Mouse (Mus musculus) embryonic facial prominence, embryonic 14.5 days (tissue): ENCODE measurements around the gene Traf3ip1. TPM values are rescaled to one million over a fixed set of nuclear protein-coding genes. Genes with fewer than 3 reads are reported as not detected.

Experiments
- ATAC-seq: fragments of 200-750 bp; cut with Nextera tagmentation; 2 replicates; pipeline ENCODE4 v1.8.0; 2017; ENCODE audit warnings: low read depth, moderate number of reproducible peaks, moderate TSS enrichment
- DNase-seq: peaks from one replicate; pipeline ENCODE4 v3.0.0-alpha.2; 2015; ENCODE audit warnings: low spot score
- H3K27ac ChIP-seq: fragments of 300-500 bp; sonication (generic); replicated peaks from 2 replicates; pipeline ENCODE4 v1.5.1; 2014; ENCODE audit warnings: low read depth, mild to moderate bottlenecking, low read length, moderate library complexity
- H3K27me3 ChIP-seq: fragments of 300-500 bp; sonication (generic); replicated peaks from 2 replicates; pipeline ENCODE4 v1.6.1; 2014; ENCODE audit warnings: low read length; ENCODE audit not compliant: control insufficient read depth, insufficient read depth
- H3K36me3 ChIP-seq: fragments of 300-500 bp; sonication (generic); 2 replicates; pipeline ENCODE4 v1.6.1; 2014; ENCODE audit warnings: low read length, mixed read lengths; ENCODE audit not compliant: control insufficient read depth, insufficient read depth
- H3K4me1 ChIP-seq: fragments of 300-500 bp; sonication (generic); 2 replicates; pipeline ENCODE4 v1.6.1; 2014; ENCODE audit warnings: antibody characterized with exemption, low read length; ENCODE audit not compliant: control insufficient read depth, insufficient read depth
- H3K4me2 ChIP-seq: fragments of 300-500 bp; sonication (generic); 2 replicates; pipeline ENCODE4 v1.6.1; 2014; ENCODE audit warnings: low read depth, mild to moderate bottlenecking, low read length, moderate library complexity, mixed read lengths
- H3K4me3 ChIP-seq: fragments of 300-500 bp; sonication (generic); 2 replicates; pipeline ENCODE4 v1.5.1; 2014; ENCODE audit warnings: low read depth, mild to moderate bottlenecking, low read length
- H3K9ac ChIP-seq: fragments of 300-500 bp; sonication (generic); 2 replicates; pipeline ENCODE4 v1.6.1; 2014; ENCODE audit warnings: low read depth, mild to moderate bottlenecking, low read length, moderate library complexity, mixed read lengths
- H3K9me3 ChIP-seq: fragments of 300-500 bp; sonication (generic); 2 replicates; pipeline ENCODE4 v1.6.1; 2016; ENCODE audit warnings: low read length; ENCODE audit not compliant: control insufficient read depth
- WGBS: fragments of 180-500 bp; shearing (Covaris S2); extraction: QIAGEN DNeasy Blood & Tissue Kit; methylation state at CpG from one replicate; pipeline ENCODE4 v1.1.7; 2014; 5-methylcytosine and 5-hydroxymethylcytosine counted together
- polyA plus RNA-seq: library from polyadenylated mRNA; unstranded; fragments of >200 nt; fragmentation: Nextera tagmentation; extraction: Ambion mirVana; gene quantifications from 2 replicates; pipeline ENCODE4 v1.2.1, GENCODE M21; 2014

Gene Traf3ip1
- polyA plus RNA-seq, 1 experiment from 2014 or later: 6.8 TPM

DNA sequence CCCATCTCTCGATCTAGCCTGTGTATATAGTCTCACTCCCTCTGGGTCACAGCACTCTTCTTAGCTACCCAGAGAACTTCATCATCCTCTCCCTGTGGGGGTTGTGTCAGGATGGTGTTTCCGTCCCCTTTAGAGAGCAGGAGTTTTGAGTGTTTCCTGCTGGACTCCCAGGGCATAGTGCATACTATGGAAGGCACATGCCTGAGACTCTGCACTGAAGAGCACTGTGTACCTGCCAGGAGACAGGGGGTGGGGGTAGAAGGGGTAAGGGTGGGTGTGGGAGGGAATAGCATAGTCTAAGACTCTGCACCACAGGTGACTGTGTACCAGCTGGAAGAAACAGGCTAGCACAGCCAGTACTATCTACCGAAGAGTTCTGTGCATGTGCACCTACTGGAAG is 40.1 kb upstream of the Traf3ip1 start:
- 80% methylated on average over 3 of the region's 3 CpGs for WGBS
- no peak overlapping the region for H3K4me2 ChIP-seq
- no peaks in the 10 kb centered on the region for H3K27me3 ChIP-seq
- H3K9ac ChIP-seq: no peak overlapping the region
- ATAC-seq (no peak), DNase-seq (no peak)
- H3K36me3 ChIP-seq: no peaks in the 10 kb centered on the region
- H3K4me3 ChIP-seq: no peak overlapping the region
- no peaks in the 10 kb centered on the region for H3K9me3 ChIP-seq
- H3K27ac ChIP-seq: no peak overlapping the region
- H3K4me1 ChIP-seq: peaks cover 32% of the 10 kb centered on the region

DNA sequence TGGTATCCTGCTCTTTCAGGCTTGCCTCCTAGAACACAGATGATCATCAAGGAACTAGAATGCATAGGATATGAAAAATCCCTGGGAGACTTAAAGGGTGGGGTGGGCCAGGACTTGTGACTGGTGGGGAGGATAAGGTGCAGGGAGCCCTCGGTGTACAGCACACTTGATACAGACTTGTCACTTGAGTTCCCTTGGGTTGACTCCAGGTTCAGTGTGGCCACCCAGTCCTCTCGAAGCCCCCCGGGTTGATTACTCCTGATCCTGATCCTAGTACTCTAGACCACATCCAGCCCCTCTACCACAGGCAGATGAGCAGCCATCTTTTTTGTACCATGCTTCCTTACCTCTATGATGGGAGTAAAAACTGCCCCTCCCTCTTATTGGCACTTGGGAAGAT is 39.5 kb upstream of the Traf3ip1 start:
- Histone ChIP-seq H3K9ac (no peak overlapping the region), H3K27me3 (no peaks in the 10 kb centered on the region), H3K4me1 (peaks cover 32% of the 10 kb centered on the region), H3K4me2 (no peak overlapping the region), H3K9me3 (no peaks in the 10 kb centered on the region), H3K4me3 (no peak overlapping the region), H3K36me3 (no peaks in the 10 kb centered on the region), H3K27ac (no peak overlapping the region)
- DNase-seq (no peak), ATAC-seq (no peak)
- WGBS: 94% methylated on average over 3 of the region's 3 CpGs

DNA sequence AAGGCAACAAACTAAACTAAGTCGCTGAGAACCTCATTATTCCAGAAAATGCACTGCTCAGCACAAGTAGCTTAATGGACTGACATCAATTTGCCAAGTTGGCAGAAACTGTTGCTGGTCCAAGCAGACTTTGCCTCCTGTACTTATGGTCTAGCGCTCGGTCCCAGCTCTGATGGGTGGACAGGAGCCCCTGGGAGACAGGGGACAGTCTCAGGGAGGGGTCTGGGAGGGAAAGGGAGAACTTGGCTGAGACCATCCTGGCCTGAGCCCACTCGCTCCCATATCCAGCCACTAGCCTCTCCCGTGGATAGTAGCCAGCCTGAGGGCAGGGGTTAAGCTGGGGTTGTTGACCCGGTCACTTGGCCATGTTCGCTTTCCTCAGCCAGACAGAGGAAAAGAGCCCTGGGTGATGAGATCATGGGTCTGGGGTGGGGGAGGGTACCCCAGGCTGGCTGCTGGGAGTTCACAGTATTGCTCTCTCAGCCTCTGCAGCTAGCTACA is 38.7 kb upstream of the Traf3ip1 start:
- no peaks in the 10 kb centered on the region for H3K36me3 ChIP-seq
- no peaks in the 10 kb centered on the region for H3K9me3 ChIP-seq
- H3K4me1 ChIP-seq: peaks cover 32% of the 10 kb centered on the region
- ATAC-seq (no peak), DNase-seq (no peak)
- no peak overlapping the region for H3K4me3 ChIP-seq
- peak overlapping the region; percentile 65 for H3K27ac ChIP-seq
- H3K9ac ChIP-seq: peak overlapping the region; percentile 34; the same call in 1 of the 2 replicates
- no peaks in the 10 kb centered on the region for H3K27me3 ChIP-seq
- WGBS: 37% methylated on average over 7 of the region's 7 CpGs
- H3K4me2 ChIP-seq: 0 out of 2 replicates have a peak overlapping the region, but pooled peaks have one; percentile 21

DNA sequence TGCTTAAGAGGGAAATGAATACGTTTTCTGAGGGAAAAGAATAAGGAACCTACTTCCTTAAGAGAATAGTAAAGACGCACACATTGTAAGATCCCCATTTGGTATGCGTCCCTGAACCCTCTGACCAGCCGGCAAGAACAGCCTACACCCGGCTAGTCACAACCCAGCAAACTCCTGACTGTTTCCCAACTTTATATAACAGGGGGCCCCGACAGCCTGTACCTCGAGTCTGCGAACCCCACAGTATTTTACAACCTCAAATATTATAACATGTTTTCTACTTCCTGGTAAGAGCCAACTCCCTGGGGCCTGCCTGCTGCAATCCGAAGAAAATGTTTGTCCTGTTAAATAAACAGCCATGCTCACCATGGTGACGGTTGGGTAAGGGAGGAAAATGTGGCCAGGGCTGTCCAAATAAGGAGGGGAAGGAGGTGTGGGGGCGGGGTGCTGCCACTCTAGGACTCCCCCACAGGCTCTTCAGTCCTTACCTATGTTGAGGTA is 38.1 kb upstream of the Traf3ip1 start:
- 38% methylated on average over 11 of the region's 11 CpGs for WGBS
- H3K4me2 ChIP-seq: peak overlapping the region; percentile 21; the same call in 1 of the 2 replicates
- peak overlapping the region; percentile 34; the same call in 1 of the 2 replicates for H3K9ac ChIP-seq
- ATAC-seq: no peak
- no peaks in the 10 kb centered on the region for H3K27me3 ChIP-seq
- H3K36me3 ChIP-seq: no peaks in the 10 kb centered on the region
- no peak overlapping the region for H3K4me3 ChIP-seq
- DNase-seq: peak; percentile 77
- H3K9me3 ChIP-seq: no peaks in the 10 kb centered on the region
- peak overlapping the region; percentile 65 for H3K27ac ChIP-seq
- peaks cover 32% of the 10 kb centered on the region for H3K4me1 ChIP-seq

DNA sequence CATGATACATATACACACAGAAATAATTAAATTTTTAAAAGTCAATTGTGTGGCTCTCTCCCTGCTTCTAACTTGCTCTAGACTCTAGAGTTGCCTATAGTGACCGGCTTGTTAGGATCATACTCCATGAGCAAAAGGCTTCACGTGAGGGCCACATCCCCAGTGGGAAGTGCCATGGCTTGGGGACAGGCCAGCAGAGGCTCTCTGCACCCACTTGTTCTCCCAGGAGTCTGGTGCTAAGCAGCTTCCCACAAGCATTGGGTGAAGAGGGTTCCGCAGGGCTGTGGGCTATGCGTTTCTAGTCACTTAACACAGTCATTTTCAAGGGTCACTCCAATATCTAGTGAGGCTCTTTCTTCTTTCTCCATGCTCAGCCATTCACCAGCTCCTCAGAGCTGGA is 37.3 kb upstream of the Traf3ip1 start:
- Histone ChIP-seq H3K36me3 (no peaks in the 10 kb centered on the region), H3K9me3 (no peaks in the 10 kb centered on the region), H3K27ac (no peak overlapping the region), H3K4me1 (peaks cover 32% of the 10 kb centered on the region), H3K4me2 (peak overlapping the region; percentile 89; the same call in 1 of the 2 replicates), H3K9ac (0 out of 2 replicates have a peak overlapping the region, but pooled peaks have one; percentile 3), H3K27me3 (no peaks in the 10 kb centered on the region), H3K4me3 (no peak overlapping the region)
- ATAC-seq: no peak
- WGBS: 89% methylated on average over 4 of the region's 4 CpGs
- no peak for DNase-seq

DNA sequence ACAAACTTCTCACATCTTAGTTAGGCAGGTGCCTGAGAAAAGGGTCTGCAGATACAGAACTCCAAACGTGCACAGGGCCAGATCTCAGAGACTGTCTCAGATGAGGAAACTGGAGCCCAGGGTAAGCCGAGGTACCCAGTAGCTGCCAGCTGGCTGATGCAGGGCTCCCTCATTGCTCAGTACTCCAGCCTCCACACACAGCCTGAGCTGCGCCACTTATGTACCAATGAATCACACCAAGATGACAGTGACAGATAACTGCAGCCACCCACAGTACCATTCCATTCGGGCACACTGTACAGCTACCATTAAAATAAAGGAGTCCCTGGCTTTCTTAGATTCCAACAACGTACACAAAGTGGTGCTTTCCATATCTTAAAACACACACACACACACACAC is 36.7 kb upstream of the Traf3ip1 start:
- Histone ChIP-seq H3K36me3 (no peaks in the 10 kb centered on the region), H3K27ac (no peak overlapping the region; the same call in 1 of the 2 replicates), H3K27me3 (no peaks in the 10 kb centered on the region), H3K4me1 (peaks cover 32% of the 10 kb centered on the region), H3K9me3 (no peaks in the 10 kb centered on the region), H3K9ac (0 out of 2 replicates have a peak overlapping the region, but pooled peaks have one; percentile 76), H3K4me2 (peak overlapping the region; percentile 89), H3K4me3 (peak overlapping the region; percentile 78; the same call in 1 of the 2 replicates)
- WGBS: 62% methylated on average over 5 of the region's 5 CpGs
- DNase-seq (no peak), ATAC-seq (no peak)

DNA sequence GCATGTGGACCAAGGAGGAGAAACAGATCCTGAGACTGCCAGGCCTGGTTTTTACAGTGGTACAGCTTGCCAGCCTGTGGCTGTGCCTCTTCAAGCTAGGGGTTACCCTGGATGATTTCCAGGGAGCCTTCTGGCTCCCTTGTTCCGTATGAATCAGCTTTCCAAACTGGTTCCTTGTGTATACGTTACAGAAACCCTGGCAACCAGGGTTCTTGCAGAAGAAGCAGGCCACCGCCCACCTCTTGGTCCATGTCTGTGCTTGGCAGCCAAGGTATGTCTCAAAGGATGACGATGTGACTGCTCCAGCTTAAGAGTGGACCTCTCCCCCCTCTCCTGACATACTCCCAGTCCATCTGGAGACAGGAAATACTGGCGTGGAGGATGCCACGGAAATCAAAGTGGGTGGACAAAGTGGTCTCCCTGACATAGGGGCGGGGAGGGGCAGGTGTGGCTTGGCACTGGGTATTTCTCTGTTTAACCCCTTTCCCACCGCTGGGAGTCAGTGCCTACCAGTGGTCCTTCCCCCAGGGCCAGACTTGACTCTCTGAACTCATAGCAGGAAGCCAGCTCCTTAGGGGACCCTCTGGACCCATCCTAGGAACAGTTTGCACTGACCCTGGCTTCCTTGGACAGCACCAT is 36.1 kb upstream of the Traf3ip1 start:
- Histone ChIP-seq H3K27ac (peak overlapping the region; percentile 63), H3K4me2 (peak overlapping the region; percentile 89), H3K36me3 (no peaks in the 10 kb centered on the region), H3K4me1 (peaks cover 32% of the 10 kb centered on the region), H3K9ac (peak overlapping the region; percentile 76), H3K9me3 (no peaks in the 10 kb centered on the region), H3K4me3 (peak overlapping the region; percentile 78), H3K27me3 (no peaks in the 10 kb centered on the region)
- DNase-seq: peak; percentile 91
- 11% methylated on average over 8 of the region's 8 CpGs for WGBS
- peak; percentile 1; the same call in 1 of the 2 replicates for ATAC-seq

DNA sequence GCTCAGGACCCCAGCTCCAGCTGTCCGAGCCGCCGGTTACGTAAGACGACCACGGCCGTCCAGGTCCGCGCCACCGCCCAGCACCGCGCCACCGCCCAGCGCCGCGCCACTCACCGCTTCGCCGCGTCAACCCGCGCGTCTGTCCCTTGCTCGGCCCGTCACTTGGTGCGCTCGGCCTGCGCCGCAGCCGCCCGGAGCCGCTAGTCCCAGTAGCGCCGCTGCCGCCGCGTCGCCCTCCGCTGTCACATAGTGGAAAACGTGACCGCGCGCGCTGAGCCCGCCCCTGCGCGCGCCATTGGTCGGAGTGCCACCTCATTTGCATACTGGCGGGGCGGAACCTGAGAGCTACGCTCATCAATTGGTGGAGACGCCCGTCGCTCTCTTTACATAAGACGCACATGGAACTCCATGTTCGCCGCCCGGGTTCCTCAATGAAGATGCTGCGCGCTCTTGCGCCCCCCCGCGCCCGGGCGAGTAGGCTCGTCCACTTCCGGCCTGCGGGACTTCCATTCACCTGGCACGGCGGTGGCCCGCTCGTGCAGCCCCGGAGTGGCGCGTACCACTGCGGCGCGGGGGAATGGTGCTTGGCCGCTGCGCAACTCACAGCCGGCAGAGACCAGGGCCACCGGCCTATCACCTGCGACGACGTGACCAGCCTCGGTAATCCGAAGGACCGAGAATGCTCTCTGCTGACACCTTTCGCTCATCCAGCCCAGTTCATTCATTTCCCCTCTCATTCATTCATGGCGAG is 35.2 kb upstream of the Traf3ip1 start, which contains the start of gene Per2:
Gene Per2 (minus strand): TSS at position 266 of the 751 bp plus-strand sequence.
- 0% methylated on average over 34 of the region's 91 CpGs for WGBS
- H3K4me2 ChIP-seq: peak within 1 kb of the TSS; percentile 89
- no peaks in the 10 kb centered on the region for H3K9me3 ChIP-seq
- ATAC-seq: peak; percentile 97
- H3K36me3 ChIP-seq: no peaks in the 10 kb centered on the region
- DNase-seq: peak; percentile 100
- peaks cover 32% of the 10 kb centered on the region for H3K4me1 ChIP-seq
- H3K4me3 ChIP-seq: peak within 1 kb of the TSS; percentile 78
- no peaks in the 10 kb centered on the region for H3K27me3 ChIP-seq
- peak within 1 kb of the TSS; percentile 63 for H3K27ac ChIP-seq
- H3K9ac ChIP-seq: peak within 1 kb of the TSS; percentile 76
